Mouse (Mus musculus): ENCODE measurements around the gene Hist1h2ag. TPM values are rescaled to one million over a fixed set of nuclear protein-coding genes. Genes with fewer than 3 reads are reported as not detected.

Gene Hist1h2ag
- polyA plus RNA-seq, 1 experiment: 21.8 TPM

- Histone ChIP-seq H3K4me3 (replicated peaks) (peak overlapping the region; percentile 55), H3K4me1 (ENCODE audit: control insufficient read depth) (peaks cover 26% of the 10 kb centered on the region), H3K27me3 (ENCODE audit: control insufficient read depth) (peaks cover 76% of the 10 kb centered on the region), H3K9me3 (ENCODE audit: control insufficient read depth, low read length) (peaks cover 4% of the 10 kb centered on the region; the same call in 1 of the 2 replicates), H3K36me3 (ENCODE audit: control insufficient read depth) (no peaks in the 10 kb centered on the region)
- TF ChIP-seq GATA1 (IDR thresholded peaks at IDR 0.05; ENCODE audit: low read length) (no peak), TAL1 (IDR thresholded peaks at IDR 0.05; ENCODE audit: low read length) (no peak)
Measured at GRCm38 (mm10) chr13:21995331-21995914, 47.3 kb downstream of the Hist1h2ag start.

GRCm38 (mm10) chr13:21994896-21995295 lies 47.8 kb downstream of the Hist1h2ag start:
- peaks cover 26% of the 10 kb centered on the region for H3K4me1 ChIP-seq (ENCODE audit: control insufficient read depth)
- no peak for TF ChIP-seq TAL1 (IDR thresholded peaks at IDR 0.05; ENCODE audit: low read length)
- no peak for TF ChIP-seq GATA1 (IDR thresholded peaks at IDR 0.05; ENCODE audit: low read length)
- H3K9me3 ChIP-seq (ENCODE audit: control insufficient read depth, low read length): peaks cover 4% of the 10 kb centered on the region; the same call in 1 of the 2 replicates
- peak overlapping the region; percentile 55 for H3K4me3 ChIP-seq (replicated peaks)
- peaks cover 75% of the 10 kb centered on the region for H3K27me3 ChIP-seq (ENCODE audit: control insufficient read depth)
- no peaks in the 10 kb centered on the region for H3K36me3 ChIP-seq (ENCODE audit: control insufficient read depth)

GRCm38 (mm10) chr13:21993957-21994738 lies 48.6 kb downstream of the Hist1h2ag start:
- no peaks in the 10 kb centered on the region for H3K36me3 ChIP-seq (ENCODE audit: control insufficient read depth)
- peak overlapping the region; percentile 12 for H3K4me3 ChIP-seq (replicated peaks)
- H3K9me3 ChIP-seq (ENCODE audit: control insufficient read depth, low read length): peaks cover 4% of the 10 kb centered on the region; the same call in 1 of the 2 replicates
- peaks cover 26% of the 10 kb centered on the region for H3K4me1 ChIP-seq (ENCODE audit: control insufficient read depth)
- H3K27me3 ChIP-seq (ENCODE audit: control insufficient read depth): peaks cover 70% of the 10 kb centered on the region
- TF ChIP-seq TAL1 (IDR thresholded peaks at IDR 0.05; ENCODE audit: low read length) (no peak), GATA1 (IDR thresholded peaks at IDR 0.05; ENCODE audit: low read length) (no peak)

DNA sequence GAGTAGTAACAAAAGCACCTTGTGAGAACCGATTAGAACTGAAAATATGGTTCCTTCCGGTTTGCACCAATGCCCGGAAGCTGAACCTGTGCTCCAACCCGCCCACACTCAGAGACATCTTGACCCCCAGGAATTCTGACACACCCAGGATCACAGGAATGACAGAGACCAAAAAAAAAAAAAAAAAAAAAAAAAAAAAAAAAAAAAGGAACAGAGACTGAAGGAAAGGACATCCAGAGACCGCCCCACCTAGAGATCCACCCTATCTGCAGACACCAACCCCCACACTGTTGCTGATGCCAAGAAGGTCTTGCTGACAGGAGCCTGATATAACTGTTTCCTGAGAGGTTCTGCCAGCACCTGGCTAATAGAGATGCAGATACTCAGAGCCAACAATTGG lies 50.2 kb downstream of the Hist1h2ag start:
- H3K36me3 ChIP-seq (ENCODE audit: control insufficient read depth): no peaks in the 10 kb centered on the region
- peaks cover 4% of the 10 kb centered on the region; the same call in 1 of the 2 replicates for H3K9me3 ChIP-seq (ENCODE audit: control insufficient read depth, low read length)
- H3K4me3 ChIP-seq (replicated peaks): no peak overlapping the region
- peaks cover 26% of the 10 kb centered on the region for H3K4me1 ChIP-seq (ENCODE audit: control insufficient read depth)
- TF ChIP-seq TAL1 (IDR thresholded peaks at IDR 0.05; ENCODE audit: low read length) (no peak; the same call in 2 of the 3 replicates), GATA1 (IDR thresholded peaks at IDR 0.05; ENCODE audit: low read length) (no peak)
- H3K27me3 ChIP-seq (ENCODE audit: control insufficient read depth): peaks cover 60% of the 10 kb centered on the region

Other genes with a start within 250 kb of the Hist1h2ag start
- gene Hist1h2bq, start 232.7 kb downstream of the Hist1h2ag start, polyA plus RNA-seq (2012): 12.6 and 20.2 TPM in 2 replicates
- gene Hist1h2ao, start 232.5 kb downstream of the Hist1h2ag start, polyA plus RNA-seq (2012): 4,119 and 4,310 TPM in 2 replicates
- 26.4 and 43.3 TPM in 2 replicates for gene Hist1h4m, start 231.2 kb downstream of the Hist1h2ag start, polyA plus RNA-seq (2012)
- gene Hist1h4n, start 210.7 kb downstream of the Hist1h2ag start, polyA plus RNA-seq (2012): 0.78 and 5.7 TPM in 2 replicates
- 9,149 and 11,620 TPM in 2 replicates for gene Hist1h2ap, start 209.4 kb downstream of the Hist1h2ag start, polyA plus RNA-seq (2012)
- 12.4 and 21.9 TPM in 2 replicates for gene Hist1h2br, start 209.2 kb downstream of the Hist1h2ag start, polyA plus RNA-seq (2012)
- not detected in 2 replicates for gene Zfp184, start 97.8 kb downstream of the Hist1h2ag start, polyA plus RNA-seq (2012)
- not detected in 2 replicates for gene Pom121l2, start 61.8 kb downstream of the Hist1h2ag start, polyA plus RNA-seq (2012)
- gene Prss16, start 33.2 kb downstream of the Hist1h2ag start, polyA plus RNA-seq (2012): not detected in 2 replicates
- gene Hist1h2ah, start 7.4 kb downstream of the Hist1h2ag start, polyA plus RNA-seq (2012): 105 and 181 TPM in 2 replicates
- 6.1 and 13.9 TPM in 2 replicates for gene Hist1h2bk, start 7.1 kb downstream of the Hist1h2ag start, polyA plus RNA-seq (2012)
- 24.7 and 42.0 TPM in 2 replicates for gene Hist1h4i, start 1.6 kb downstream of the Hist1h2ag start, polyA plus RNA-seq (2012)
- 17.0 and 19.6 TPM in 2 replicates for gene Hist1h2bj, start 270 bp upstream of the Hist1h2ag start, polyA plus RNA-seq (2012)
- not detected in 2 replicates for gene Vmn1r188, start 41.5 kb upstream of the Hist1h2ag start, polyA plus RNA-seq (2012)
- gene Vmn1r189, start 62.9 kb upstream of the Hist1h2ag start, polyA plus RNA-seq (2012): not detected in 2 replicates
- gene Vmn1r191, start 141.0 kb upstream of the Hist1h2ag start, polyA plus RNA-seq (2012): not detected in 2 replicates
- gene Vmn1r192, start 148.2 kb upstream of the Hist1h2ag start, polyA plus RNA-seq (2012): 0.01 TPM in 1 of 2 replicates, not detected in the other
- gene Vmn1r193, start 180.2 kb upstream of the Hist1h2ag start, polyA plus RNA-seq (2012): 0.01 TPM in 1 of 2 replicates, not detected in the other
- not detected in 2 replicates for gene Vmn1r194, start 201.3 kb upstream of the Hist1h2ag start, polyA plus RNA-seq (2012)
- gene Vmn1r195, start 227.6 kb upstream of the Hist1h2ag start, polyA plus RNA-seq (2012): not detected in 2 replicates
- gene Vmn1r196, start 247.0 kb upstream of the Hist1h2ag start, polyA plus RNA-seq (2012): not detected in 2 replicates